Mouse (Mus musculus) bone marrow macrophage, adult 2 months (primary cell): ENCODE data around the gene Rab40b. TPM values are rescaled to one million over a fixed set of nuclear protein-coding genes. Genes with fewer than 3 reads are reported as not detected.

Source experiments
- H3K27ac ChIP-seq: 2 replicates; pipeline ENCODE4 v1.5.1; 2012; ENCODE audit warnings: low read depth, low read length; ENCODE audit not compliant: insufficient read depth
- H3K4me1 ChIP-seq: 2 replicates; pipeline ENCODE4 v1.6.1; 2012; ENCODE audit warnings: low read length; ENCODE audit not compliant: control insufficient read depth, insufficient read depth
- H3K4me3 ChIP-seq: 2 replicates; pipeline ENCODE4 v1.5.1; 2012; ENCODE audit warnings: mild to moderate bottlenecking, low read length, moderate library complexity; ENCODE audit not compliant: insufficient read depth
- CTCF ChIP-seq: IDR thresholded peaks from 2 replicates; pipeline ENCODE4 v1.5.1; 2012; ENCODE audit warnings: low read depth, mild to moderate bottlenecking, low read length, moderate library complexity
- POLR2A ChIP-seq: IDR thresholded peaks from 2 replicates; pipeline ENCODE4 v1.6.1; 2012; ENCODE audit warnings: mild to moderate bottlenecking, low read depth, low read length, borderline replicate concordance
- polyA plus RNA-seq: library from polyadenylated mRNA; stranded (reverse); fragments of >200 nt; gene quantifications from 2 replicates; pipeline ENCODE4 v1.2.4, GENCODE M21; 2012; ENCODE audit not compliant: missing spikeins, insufficient read depth, insufficient read length

Gene Rab40b
- polyA plus RNA-seq, 1 experiment = not detected

DNA sequence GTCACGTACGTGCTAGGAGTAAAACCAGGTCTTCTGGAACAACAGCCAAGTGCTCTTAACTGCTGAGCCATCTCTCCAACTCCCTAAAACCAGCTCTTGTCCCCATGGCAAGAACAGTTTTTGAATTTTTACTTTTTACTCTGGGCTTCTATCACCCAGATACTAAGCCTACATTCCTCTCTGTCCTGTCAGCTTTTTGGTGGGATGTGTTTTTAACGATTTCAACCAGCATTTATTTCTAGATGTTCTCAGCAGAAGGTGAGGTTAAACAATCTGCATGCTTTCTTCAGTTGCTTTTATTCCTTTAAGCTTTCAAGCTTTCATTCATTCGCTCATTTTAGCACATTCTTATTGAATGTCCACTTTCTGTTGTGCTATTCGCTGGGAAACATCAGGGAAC, 29.9 kb upstream of the Rab40b start:
- Histone ChIP-seq H3K4me1 (peaks cover 11% of the 10 kb centered on the region), H3K27ac (no peak overlapping the region), H3K4me3 (no peak overlapping the region)
- no peak for TF ChIP-seq POLR2A
- no peak for TF ChIP-seq CTCF

DNA sequence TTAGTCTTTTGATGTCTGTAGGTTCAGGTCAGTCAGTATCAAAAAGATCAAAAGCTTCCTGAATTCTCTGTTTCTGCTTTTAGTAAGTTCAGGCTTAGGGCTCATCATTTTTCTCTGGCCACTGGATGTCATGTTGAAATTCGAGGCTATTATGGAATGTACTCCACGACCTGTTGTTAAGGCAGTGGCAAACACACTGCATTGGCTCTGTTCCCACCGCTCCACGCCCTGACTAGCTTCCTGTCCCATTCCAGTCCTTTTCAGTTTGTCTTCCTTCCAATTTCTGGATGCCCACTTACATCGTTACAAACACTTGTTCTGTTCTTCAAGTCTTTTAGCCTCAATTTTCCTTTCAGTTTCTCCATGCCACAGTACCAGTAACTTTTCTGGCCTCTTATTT, 27.3 kb upstream of the Rab40b start:
- no peak for TF ChIP-seq POLR2A
- no peak for TF ChIP-seq CTCF

DNA sequence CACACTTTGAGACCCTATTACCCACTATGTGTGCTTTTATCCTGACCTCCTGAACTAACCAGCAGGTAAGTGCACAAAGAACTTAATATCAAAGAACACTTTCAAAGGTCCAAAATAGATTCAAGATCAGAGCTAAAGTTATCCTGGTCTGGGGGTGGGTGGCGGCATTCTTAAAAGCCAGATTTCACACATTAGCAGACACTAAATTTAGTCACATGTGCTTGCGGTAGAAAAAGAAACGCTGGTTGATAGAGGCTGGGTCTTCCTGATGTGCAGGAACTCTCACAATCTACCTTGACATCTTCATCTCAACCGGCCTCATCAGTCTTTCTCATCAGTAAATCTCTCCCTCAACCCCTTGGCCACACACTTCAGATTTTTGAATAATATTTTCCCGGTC, 26.7 kb upstream of the Rab40b start:
- TF ChIP-seq POLR2A = no peak
- TF ChIP-seq CTCF = no peak
- Histone ChIP-seq H3K27ac (no peak overlapping the region), H3K4me1 (no peaks in the 10 kb centered on the region), H3K4me3 (no peak overlapping the region)

More for the DNA sequence above, 27.3 kb upstream of the Rab40b start:
- no peaks in the 10 kb centered on the region; the same call in 1 of the 2 replicates for H3K4me1 ChIP-seq
- no peak overlapping the region for H3K4me3 ChIP-seq
- no peak overlapping the region for H3K27ac ChIP-seq

DNA sequence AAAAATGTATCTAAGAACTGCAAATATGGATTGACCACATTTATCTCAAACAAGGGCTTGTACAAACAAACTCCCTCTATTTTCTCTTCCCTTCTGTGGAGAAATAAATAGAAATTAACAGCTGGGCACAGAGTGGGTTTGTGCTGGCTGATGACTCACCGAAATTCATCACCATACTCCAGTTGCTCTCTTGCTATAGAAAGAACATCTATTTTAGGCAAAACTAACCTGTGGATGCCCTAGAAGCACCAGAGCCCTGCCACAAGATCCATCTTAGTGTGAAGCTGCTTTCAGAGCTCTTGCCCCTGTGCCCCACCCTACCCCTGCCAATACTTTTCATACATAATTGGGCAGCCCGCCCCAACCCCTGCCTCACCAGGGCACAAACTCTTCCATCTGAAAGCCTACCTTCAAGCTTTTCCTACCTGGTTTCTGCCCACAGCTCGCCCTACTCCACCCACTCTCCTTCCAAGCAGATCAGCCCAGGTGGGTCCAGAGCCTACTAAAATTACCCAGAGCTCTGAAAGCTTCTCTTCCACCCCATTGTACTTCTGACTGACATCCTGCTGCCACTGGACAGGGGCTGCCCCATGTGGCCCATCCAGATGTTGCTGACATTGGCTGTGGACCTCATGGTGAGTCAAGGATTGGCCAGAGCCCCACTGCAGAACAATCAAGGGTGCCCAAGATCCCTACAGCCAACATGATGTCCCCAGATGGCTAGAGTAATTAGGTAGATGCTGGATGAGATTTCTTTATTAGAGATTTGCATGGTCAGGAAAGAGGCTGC, 19.5 kb upstream of the Rab40b start:
- Histone ChIP-seq H3K4me3 (no peak overlapping the region), H3K27ac (no peak overlapping the region), H3K4me1 (0 out of 2 replicates have a peak, but pooled peaks cover 2% of the 10 kb centered on the region)
- TF ChIP-seq CTCF = no peak
- no peak for TF ChIP-seq POLR2A

GRCm38 (mm10) chr11:121392405-121392804, 4.4 kb upstream of the Rab40b start:
- H3K27ac ChIP-seq = no peak overlapping the region
- TF ChIP-seq POLR2A (no peak), CTCF (no peak)
- no peaks in the 10 kb centered on the region for H3K4me1 ChIP-seq
- no peak overlapping the region for H3K4me3 ChIP-seq

DNA sequence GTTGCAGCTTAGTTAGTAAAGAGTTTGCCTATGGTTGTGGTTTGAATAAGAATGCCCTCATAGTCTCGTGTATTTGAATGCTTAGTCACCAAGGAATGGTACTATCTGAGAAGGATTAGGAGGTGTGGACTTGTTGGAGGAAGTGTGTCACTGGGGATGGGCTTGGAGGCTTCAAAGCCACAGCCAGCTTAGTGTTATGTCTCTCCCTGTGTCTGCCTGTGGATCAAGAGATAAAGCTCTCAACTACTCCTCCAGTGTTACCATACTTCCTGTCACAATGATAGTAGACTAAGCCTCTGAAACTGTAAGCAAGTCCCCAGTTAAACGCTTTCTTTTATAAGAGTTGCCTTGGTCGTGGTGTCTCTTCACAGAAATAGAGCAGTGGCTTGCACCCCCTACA, 2.7 kb upstream of the Rab40b start:
- no peak overlapping the region for H3K4me3 ChIP-seq
- H3K4me1 ChIP-seq = no peaks in the 10 kb centered on the region
- H3K27ac ChIP-seq = no peak overlapping the region
- TF ChIP-seq CTCF = no peak
- TF ChIP-seq POLR2A = no peak

DNA sequence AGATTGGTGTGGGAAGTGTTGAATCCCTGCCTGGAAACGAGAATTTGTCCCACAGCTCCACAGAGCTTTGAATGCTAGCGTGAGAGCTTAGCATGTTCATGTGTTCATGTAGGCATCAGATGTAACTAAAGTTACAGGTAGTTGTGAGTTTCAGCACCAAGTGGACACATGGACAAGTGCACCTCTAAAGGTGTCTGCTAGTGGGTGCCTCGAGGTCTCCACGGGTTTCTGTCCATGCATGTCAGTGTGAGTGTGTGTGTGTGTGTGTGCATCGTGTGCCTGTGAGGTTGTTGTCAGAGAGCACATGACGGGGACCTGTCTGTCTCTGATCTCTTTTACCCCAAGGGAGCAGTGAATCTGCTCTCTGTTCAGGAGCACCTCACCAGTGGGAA, 499 bp upstream of the Rab40b start:
- TF ChIP-seq POLR2A = no peak
- no peak for TF ChIP-seq CTCF
- Histone ChIP-seq H3K27ac (no peak overlapping the region), H3K4me3 (peak overlapping the region; percentile 55), H3K4me1 (no peaks in the 10 kb centered on the region)

- Histone ChIP-seq H3K27ac (no peak overlapping the region), H3K4me1 (no peaks in the 10 kb centered on the region), H3K4me3 (no peak overlapping the region)
- no peak for TF ChIP-seq CTCF
These were observed 7.8 kb downstream of the Rab40b start for GRCm38 (mm10) chr11:121380294-121380693.

GRCm38 (mm10) chr11:121378644-121379043, 9.4 kb downstream of the Rab40b start:
- no peak overlapping the region for H3K27ac ChIP-seq
- TF ChIP-seq CTCF (no peak), POLR2A (no peak)
- H3K4me1 ChIP-seq = no peaks in the 10 kb centered on the region
- no peak overlapping the region for H3K4me3 ChIP-seq

DNA sequence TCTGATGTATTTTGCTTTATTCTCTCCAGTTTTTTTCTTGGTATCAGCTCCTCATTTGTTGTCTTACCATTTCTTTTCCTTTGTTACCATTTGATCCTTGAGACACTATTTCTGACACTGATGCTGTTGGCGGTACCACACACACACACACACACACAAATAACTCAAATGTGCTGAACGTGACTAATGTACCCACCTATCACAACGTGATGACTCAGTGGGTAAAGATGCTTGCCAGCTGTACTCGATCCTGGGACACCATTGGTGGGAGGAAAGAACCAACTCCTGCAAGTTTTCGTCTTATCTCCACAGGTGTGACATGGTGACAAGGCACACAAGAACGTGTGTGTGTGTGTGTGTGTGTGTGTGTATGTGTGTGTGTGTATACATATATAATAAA, 14.7 kb downstream of the Rab40b start:
- TF ChIP-seq CTCF (no peak), POLR2A (no peak)
- H3K4me3 ChIP-seq = no peak overlapping the region
- no peaks in the 10 kb centered on the region for H3K4me1 ChIP-seq
- H3K27ac ChIP-seq = no peak overlapping the region

- Histone ChIP-seq H3K27ac (no peak overlapping the region), H3K4me3 (no peak overlapping the region), H3K4me1 (no peaks in the 10 kb centered on the region)
- TF ChIP-seq POLR2A (no peak), CTCF (no peak)
These were observed 17.6 kb downstream of the Rab40b start for GRCm38 (mm10) chr11:121370337-121370994.
